Mouse (Mus musculus) myocyte (in vitro differentiated cells): ENCODE measurements at regions not wholly inside any gene's neighbourhood (a gene's known extent, or its start where the extent isn't known, plus 50 kb on each side); places are given as distances from the start of the nearest gene placed in this dataset.
"Not testable (repeated sequence)": the region's sequence is repeated elsewhere in the genome, so short reads cannot be mapped to it uniquely, and the experiment has no call there.

Experiments
- E2F4 ChIP-seq: IDR thresholded peaks from one replicate; pipeline ENCODE4 v1.6.1; 2011; ENCODE audit warnings: mild to moderate bottlenecking, control low read depth, moderate library complexity; ENCODE audit not compliant: insufficient read depth
- POLR2A ChIP-seq: IDR thresholded peaks from one replicate; pipeline ENCODE4 v1.6.1; 2011; ENCODE audit warnings: low read depth, mild to moderate bottlenecking, control low read depth, moderate library complexity; ENCODE audit not compliant: insufficient read length
- POLR2AphosphoS2 ChIP-seq: IDR thresholded peaks from one replicate; pipeline ENCODE4 v1.6.1; 2011; ENCODE audit warnings: low read depth, control low read depth; ENCODE audit not compliant: insufficient read length
- SRF ChIP-seq: IDR thresholded peaks from one replicate; pipeline ENCODE4 v1.6.1; 2011; ENCODE audit warnings: low read depth; ENCODE audit not compliant: control insufficient read depth, insufficient read length
- TCF12 ChIP-seq: IDR thresholded peaks from one replicate; pipeline ENCODE4 v1.6.1; 2011; ENCODE audit warnings: mild to moderate bottlenecking, control low read depth; ENCODE audit not compliant: poor library complexity, insufficient read depth, severe bottlenecking

DNA sequence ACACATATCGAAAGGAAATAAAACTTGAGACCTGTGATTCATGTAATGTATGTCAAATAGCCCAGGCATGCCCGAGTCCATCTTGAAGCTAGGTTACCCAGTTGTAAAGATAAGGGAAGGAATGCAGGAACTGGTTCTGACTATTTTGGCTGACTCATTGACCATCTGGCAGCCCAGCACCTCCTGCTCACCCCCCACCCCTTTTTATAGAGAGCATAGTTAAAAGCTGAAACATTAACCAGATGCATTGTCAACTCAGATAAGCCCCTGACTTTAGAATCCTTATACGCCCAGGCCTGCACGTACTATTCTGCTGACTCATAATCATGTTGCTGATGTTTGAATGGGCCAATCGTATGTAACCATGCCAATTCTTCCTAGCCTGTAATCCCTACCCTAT lies 64.6 kb upstream of the Thsd7a start:
- TF ChIP-seq POLR2A, E2F4, SRF, POLR2AphosphoS2, TCF12: not testable (repeated sequence)
